Mouse (Mus musculus): ENCODE data around the gene Dgat2.

DNA sequence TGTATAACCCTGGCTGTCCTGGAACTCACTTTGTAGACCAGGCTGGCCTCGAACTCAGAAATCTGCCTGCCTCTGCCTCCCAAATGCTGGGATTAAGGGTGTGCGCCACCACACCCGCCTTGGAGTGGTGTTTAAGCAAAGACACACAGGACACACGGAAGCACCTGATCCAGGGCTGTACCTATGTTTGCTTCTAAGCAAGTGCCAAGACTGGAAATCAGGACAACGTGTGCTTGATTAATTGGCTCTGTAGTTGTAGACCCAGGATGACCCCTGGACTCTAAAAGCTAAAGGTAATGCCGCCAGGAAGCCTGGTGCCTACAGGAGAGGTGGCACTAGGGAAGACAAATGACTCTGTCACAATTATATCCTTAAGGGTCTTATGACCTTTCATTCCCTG, 12.0 kb downstream of the Dgat2 start:
- TF ChIP-seq CTCF (IDR thresholded peaks at IDR 0.05; ENCODE audit: extremely low read depth, insufficient read depth, low read length) (no peak), POLR2A (IDR thresholded peaks at IDR 0.05; ENCODE audit: extremely low read depth, insufficient read depth, low read length) (no peak)
